Comparison of ENCODE assay signal across 9 mouse cellular contexts in genomic region chr11:55571144-55571543, GRCm38 (mm10). TPM values are rescaled to one million over a fixed set of nuclear protein-coding genes. Genes with fewer than 3 reads are reported as not detected.
DNase-seq lines count a peak whose midpoint lies in the region; ATAC-seq and TF ChIP-seq lines count a peak whose summit lies in the region.
"Had no signal": no experiment of that assay in that cellular context is flagged by ENCODE, and none has a peak within 500 bp of the region (broad histone marks: within the 10 kb centered on the region; RNA-seq: fewer than 3 reads in every experiment).

No protein-coding gene starts in this region.

- H3K4me1 ChIP-seq in liver, adult 2 months (ENCODE audit: control insufficient read depth, insufficient read depth, low read length): no peaks in the 10 kb centered on the region
- no peaks in the 10 kb centered on the region for H3K4me1 ChIP-seq in liver, embryonic 12.5 days
- H3K4me1 ChIP-seq in MEL (ENCODE audit: control insufficient read depth in 1 of 2, insufficient read depth in 2 of 2, low read length in 2 of 2): no peaks in the 10 kb centered on the region
- peaks cover 9% of the 10 kb centered on the region for H3K4me1 ChIP-seq in embryonic facial prominence, embryonic 10.5 days

- TF ChIP-seq CTCF in liver, adult 2 months (IDR thresholded peaks at IDR 0.05; ENCODE audit: low read depth, low read length): peak; percentile 43; the same call in 1 of the 2 replicates
- peak; percentile 73 to 80 (median 77) for TF ChIP-seq CTCF in MEL (IDR thresholded peaks at IDR 0.05 in 2 of 3, conservative IDR thresholded peaks at IDR 0.05 in 1 of 3; ENCODE audit: control insufficient read depth in 1 of 3, insufficient read depth in 1 of 3, low read depth in 2 of 3, low read length in 3 of 3, poor library complexity in 1 of 3, severe bottlenecking in 1 of 3)

- TF ChIP-seq POLR2A in liver, adult 2 months (IDR thresholded peaks at IDR 0.05; ENCODE audit: extremely low read depth, insufficient read depth, low read length): no peak
- TF ChIP-seq POLR2A in MEL (IDR thresholded peaks at IDR 0.05; ENCODE audit: control insufficient read depth in 1 of 2, insufficient read depth in 1 of 2, low read depth in 1 of 2, low read length in 2 of 2, poor library complexity in 1 of 2): no peak

- no peaks in the 10 kb centered on the region for H3K79me2 ChIP-seq in liver, adult 2 months (ENCODE audit: control insufficient read depth, insufficient read depth, low read length)
- no peaks in the 10 kb centered on the region for H3K79me2 ChIP-seq in MEL (ENCODE audit: control insufficient read depth, insufficient read depth, low read length, poor library complexity)

- 25% methylated on average over 2 of the region's 2 CpGs for WGBS in liver, adult 2 months
- WGBS in liver, embryonic 12.5 days (ENCODE audit: insufficient replicate concordance): 19% methylated on average over 2 of the region's 2 CpGs
- 15% methylated on average over 2 of the region's 2 CpGs for WGBS in embryonic facial prominence, embryonic 10.5 days

- peak; percentile 63 for TF ChIP-seq RAD21 in MEL (IDR thresholded peaks at IDR 0.05; ENCODE audit: low read depth, low read length)

- no peak overlapping the region for H3K27ac ChIP-seq in liver, adult 2 months (replicated peaks; ENCODE audit: insufficient read depth, low read depth, low read length)
- H3K27ac ChIP-seq in liver, embryonic 12.5 days: no peak overlapping the region
- no peak overlapping the region for H3K27ac ChIP-seq in MEL (ENCODE audit: control insufficient read depth, low read depth, low read length)
- no peak overlapping the region for H3K27ac ChIP-seq in embryonic facial prominence, embryonic 10.5 days (replicated peaks)

- H3K9me3 ChIP-seq in liver, embryonic 12.5 days (replicated peaks): no peaks in the 10 kb centered on the region
- H3K9me3 ChIP-seq in MEL (replicated peaks; ENCODE audit: insufficient read depth, low read length): no peaks in the 10 kb centered on the region
- no peaks in the 10 kb centered on the region for H3K9me3 ChIP-seq in embryonic facial prominence, embryonic 10.5 days

- H3K4me3 ChIP-seq in liver, adult 2 months (ENCODE audit: insufficient read depth, low read depth, low read length): no peak overlapping the region
- no peak overlapping the region for H3K4me3 ChIP-seq in liver, embryonic 12.5 days
- no peak overlapping the region for H3K4me3 ChIP-seq in MEL (ENCODE audit: control insufficient read depth in 1 of 2, insufficient read depth in 1 of 2, low read depth in 2 of 2, low read length in 2 of 2)
- H3K4me3 ChIP-seq in embryonic facial prominence, embryonic 10.5 days: no peak overlapping the region

- intact Hi-C loops in left cerebral cortex, postnatal 4 days (cut with DNase I): no loop called here

- H3K4me2 ChIP-seq in liver, embryonic 12.5 days: no peak overlapping the region

- no peak for TF ChIP-seq EP300 in MEL (IDR thresholded peaks at IDR 0.05; ENCODE audit: low read depth in 1 of 2, low read length in 2 of 2)

- peak; percentile 33 for DNase-seq in liver, adult 2 months (ENCODE audit: extremely low read depth, low read depth, low spot score)
- DNase-seq in MEL (ENCODE audit: low read depth, low spot score): peak; percentile 45
- peak; percentile 65 for DNase-seq in adrenal gland, postnatal 10 days
- peak; percentile 53 for DNase-seq in embryonic facial prominence, embryonic 10.5 days (ENCODE audit: low spot score)
- DNase-seq in left cerebral cortex, postnatal 4 days: peak; percentile 60

- H3K9ac ChIP-seq in liver, adult 2 months (ENCODE audit: low read depth, low read length): no peak overlapping the region
- H3K9ac ChIP-seq in liver, embryonic 12.5 days: no peak overlapping the region
- no peak overlapping the region for H3K9ac ChIP-seq in MEL (ENCODE audit: control insufficient read depth, low read depth, low read length, poor library complexity, severe bottlenecking)

- ATAC-seq in liver, embryonic 12.5 days: no peak
- no peak for ATAC-seq in monocyte, adult 5-6 weeks (replicated peaks; ENCODE audit: insufficient number of reproducible peaks, low FRiP score, low TSS enrichment, poor library complexity, severe bottlenecking)

- H3K36me3 ChIP-seq in liver, adult 2 months (ENCODE audit: control insufficient read depth, insufficient read depth, low read length): no peaks in the 10 kb centered on the region
- H3K36me3 ChIP-seq in liver, embryonic 12.5 days: no peaks in the 10 kb centered on the region
- H3K36me3 ChIP-seq in MEL (ENCODE audit: control insufficient read depth in 1 of 2, insufficient read depth in 2 of 2, low read length in 2 of 2): no peaks in the 10 kb centered on the region
- no peaks in the 10 kb centered on the region for H3K36me3 ChIP-seq in embryonic facial prominence, embryonic 10.5 days (replicated peaks)

- no peaks in the 10 kb centered on the region for H3K27me3 ChIP-seq in liver, adult 2 months (ENCODE audit: control insufficient read depth, insufficient read depth, low read length)
- no peaks in the 10 kb centered on the region for H3K27me3 ChIP-seq in liver, embryonic 12.5 days (replicated peaks)
- H3K27me3 ChIP-seq in MEL (ENCODE audit: control insufficient read depth in 1 of 2, insufficient read depth in 2 of 2, low read length in 2 of 2): no peaks in the 10 kb centered on the region
- H3K27me3 ChIP-seq in embryonic facial prominence, embryonic 10.5 days (replicated peaks; ENCODE audit: low read depth, poor library complexity, severe bottlenecking): no peaks in the 10 kb centered on the region

TF ChIP-seq in MEL, 35 proteins besides CTCF, POLR2A, EP300 and RAD21:
- no peak for TF ChIP-seq CHD1 (IDR thresholded peaks at IDR 0.05; ENCODE audit: low read depth, low read length)
- TF ChIP-seq GABPA (IDR thresholded peaks at IDR 0.05; ENCODE audit: low read depth, low read length): no peak
- no peak for TF ChIP-seq USF2 (IDR thresholded peaks at IDR 0.05; ENCODE audit: borderline replicate concordance in 1 of 2, insufficient read depth in 1 of 2, low read depth in 1 of 2, low read length in 2 of 2)
- no peak for TF ChIP-seq CHD2 (IDR thresholded peaks at IDR 0.05; ENCODE audit: low read length)
- no peak for TF ChIP-seq MYB (IDR thresholded peaks at IDR 0.05; ENCODE audit: low read depth, low read length)
- peak; percentile 44; the same call in 1 of the 2 replicates for TF ChIP-seq ZC3H11A (IDR thresholded peaks at IDR 0.05; ENCODE audit: low read depth, low read length)
- TF ChIP-seq SMC3 (IDR thresholded peaks at IDR 0.05; ENCODE audit: low read depth, low read length): peak; percentile 79
- no peak for TF ChIP-seq E2F4 (IDR thresholded peaks at IDR 0.05; ENCODE audit: borderline replicate concordance, low read depth, low read length)

RNA-seq across cellular contexts. Expression of gene Glra1, which starts 36.9 kb away (rescaled TPM):
- not detected in 2 replicates for total RNA-seq in liver, adult 2 months (2014; rRNA removed)
- not detected in 2 replicates for polyA plus RNA-seq in liver, adult 2 months (2012; rRNA removed)
- polyA plus RNA-seq in liver, embryonic 12.5 days (2016; fragmentation: Nextera tagmentation; extraction: Ambion mirVana): not detected in 2 replicates
- total RNA-seq in MEL (2012; rRNA removed): not detected in 2 replicates
- not detected for polyA plus RNA-seq in MEL (2012; ENCODE audit: insufficient read depth in 1 of 2, insufficient read length in 2 of 2, low read depth in 1 of 2, low replicate concordance in 2 of 2, missing spikeins in 1 of 2)
- not detected for total RNA-seq in adrenal gland, postnatal 10 days (2021)
- 0.39 and 1.3 TPM in 2 replicates for polyA plus RNA-seq in embryonic facial prominence, embryonic 10.5 days (2016; fragmentation: Nextera tagmentation; extraction: Ambion mirVana)
- total RNA-seq in left cerebral cortex, postnatal 4 days (2021): under 1 TPM in 1 of 2 experiments, not detected in 1; 0.48 TPM
- total RNA-seq in monocyte, adult 5-6 weeks (2017): not detected in 3 replicates
- polyA plus RNA-seq: liver, embryonic 16.5 days; stomach, embryonic 16.5 days had no signal
